Mouse (Mus musculus) stomach, embryonic 15.5 days (tissue): ENCODE data around the gene Brca1. TPM values are rescaled to one million over a fixed set of nuclear protein-coding genes. Genes with fewer than 3 reads are reported as not detected.

ENCODE experiments used
- ATAC-seq: fragments of 200-750 bp; cut with Nextera tagmentation; 2 replicates; pipeline ENCODE4 v1.8.0; 2017; ENCODE audit warnings: low read depth, moderate number of reproducible peaks, moderate TSS enrichment; ENCODE audit not compliant: insufficient read depth, low FRiP score
- H3K27ac ChIP-seq: fragments of 300-500 bp; sonication (generic); 2 replicates; pipeline ENCODE4 v1.5.1; 2015; ENCODE audit warnings: mild to moderate bottlenecking, inconsistent platforms
- H3K27me3 ChIP-seq: fragments of 300-500 bp; sonication (generic); replicated peaks from 2 replicates; pipeline ENCODE4 v1.6.1; 2015; ENCODE audit warnings: inconsistent platforms
- H3K36me3 ChIP-seq: fragments of 300-500 bp; sonication (generic); 2 replicates; pipeline ENCODE4 v1.6.1; 2015; ENCODE audit warnings: inconsistent platforms
- H3K4me1 ChIP-seq: fragments of 300-500 bp; sonication (generic); 2 replicates; pipeline ENCODE4 v1.6.1; 2015; ENCODE audit warnings: inconsistent platforms
- H3K4me2 ChIP-seq: fragments of 300-500 bp; sonication (generic); 2 replicates; pipeline ENCODE4 v1.6.1; 2015; ENCODE audit warnings: mild to moderate bottlenecking, inconsistent platforms
- H3K4me3 ChIP-seq: fragments of 300-500 bp; sonication (generic); replicated peaks from 2 replicates; pipeline ENCODE4 v1.5.1; 2015; ENCODE audit warnings: inconsistent platforms
- H3K9ac ChIP-seq: fragments of 300-500 bp; sonication (generic); 2 replicates; pipeline ENCODE4 v1.6.1; 2015; ENCODE audit warnings: inconsistent platforms
- H3K9me3 ChIP-seq: fragments of 300-500 bp; sonication (generic); 2 replicates; pipeline ENCODE4 v1.6.1; 2016; ENCODE audit warnings: inconsistent platforms
- WGBS: fragments of 180-500 bp; shearing (Covaris S2); methylation state at CpG from one replicate; pipeline ENCODE4 v1.1.7; 2015; 5-methylcytosine and 5-hydroxymethylcytosine counted together
- polyA plus RNA-seq: library from polyadenylated mRNA; unstranded; fragments of >200 nt; fragmentation: Nextera tagmentation; extraction: Ambion mirVana; gene quantifications from 2 replicates; pipeline ENCODE4 v1.2.1, GENCODE M21; 2015

The Brca1 gene
- polyA plus RNA-seq, 1 experiment from 2014 or later = 11.8 TPM

GRCm38 (mm10) chr11:101581081-101581764 is 29.5 kb upstream of the Brca1 start:
- peaks cover 23% of the 10 kb centered on the region for H3K36me3 ChIP-seq
- H3K4me2 ChIP-seq = no peak overlapping the region
- no peak for ATAC-seq
- no peak overlapping the region for H3K27ac ChIP-seq
- peaks cover 5% of the 10 kb centered on the region; the same call in 1 of the 2 replicates for H3K4me1 ChIP-seq
- H3K9ac ChIP-seq = no peak overlapping the region
- no peaks in the 10 kb centered on the region for H3K27me3 ChIP-seq
- H3K4me3 ChIP-seq = no peak overlapping the region
- H3K9me3 ChIP-seq = no peaks in the 10 kb centered on the region
- 65% methylated on average over 6 of the region's 6 CpGs for WGBS

- Histone ChIP-seq H3K4me3 (no peak overlapping the region), H3K9ac (no peak overlapping the region), H3K4me2 (no peak overlapping the region), H3K27ac (no peak overlapping the region), H3K9me3 (no peaks in the 10 kb centered on the region), H3K27me3 (no peaks in the 10 kb centered on the region), H3K4me1 (no peaks in the 10 kb centered on the region), H3K36me3 (peaks cover 62% of the 10 kb centered on the region)
- no peak for ATAC-seq
- WGBS = 70% methylated on average over 6 of the region's 6 CpGs
Observed at GRCm38 (mm10) chr11:101576116-101576515, 24.4 kb upstream of the Brca1 start.

- Histone ChIP-seq H3K27me3 (no peaks in the 10 kb centered on the region), H3K27ac (no peak overlapping the region), H3K4me3 (no peak overlapping the region), H3K4me1 (no peaks in the 10 kb centered on the region), H3K4me2 (no peak overlapping the region), H3K36me3 (peaks cover 76% of the 10 kb centered on the region), H3K9ac (no peak overlapping the region), H3K9me3 (no peaks in the 10 kb centered on the region)
- WGBS = 79% methylated on average over 3 of the region's 3 CpGs
- no peak for ATAC-seq
Observed at GRCm38 (mm10) chr11:101568421-101568820, 16.7 kb upstream of the Brca1 start.

- ATAC-seq = no peak
- Histone ChIP-seq H3K9me3 (no peaks in the 10 kb centered on the region), H3K4me3 (no peak overlapping the region), H3K4me1 (no peaks in the 10 kb centered on the region), H3K27ac (no peak overlapping the region), H3K4me2 (no peak overlapping the region), H3K9ac (no peak overlapping the region), H3K27me3 (no peaks in the 10 kb centered on the region), H3K36me3 (peaks cover 43% of the 10 kb centered on the region)
- WGBS = 41% methylated on average over 5 of the region's 5 CpGs
Observed at GRCm38 (mm10) chr11:101562391-101562790, 10.6 kb upstream of the Brca1 start.

- H3K27ac ChIP-seq = no peak overlapping the region
- no peak for ATAC-seq
- H3K4me2 ChIP-seq = no peak overlapping the region
- no peak overlapping the region for H3K4me3 ChIP-seq
- peaks cover 21% of the 10 kb centered on the region for H3K36me3 ChIP-seq
- H3K9me3 ChIP-seq = no peaks in the 10 kb centered on the region
- 0 out of 2 replicates have a peak, but pooled peaks cover 12% of the 10 kb centered on the region for H3K4me1 ChIP-seq
- WGBS = 75% methylated on average over 2 of the region's 2 CpGs
- H3K9ac ChIP-seq = no peak overlapping the region
- H3K27me3 ChIP-seq = no peaks in the 10 kb centered on the region
Observed at GRCm38 (mm10) chr11:101556954-101557353, 5.2 kb upstream of the Brca1 start.

- Histone ChIP-seq H3K4me1 (0 out of 2 replicates have a peak, but pooled peaks cover 12% of the 10 kb centered on the region), H3K27ac (no peak overlapping the region), H3K4me3 (no peak overlapping the region), H3K27me3 (no peaks in the 10 kb centered on the region), H3K36me3 (peaks cover 21% of the 10 kb centered on the region), H3K9me3 (no peaks in the 10 kb centered on the region), H3K9ac (no peak overlapping the region), H3K4me2 (no peak overlapping the region)
- ATAC-seq = no peak
- 89% methylated on average over 7 of the region's 7 CpGs for WGBS
Observed at GRCm38 (mm10) chr11:101556541-101556940, 4.8 kb upstream of the Brca1 start.

- Histone ChIP-seq H3K27me3 (no peaks in the 10 kb centered on the region), H3K9ac (peak overlapping the region; percentile 62; the same call in 1 of the 2 replicates), H3K9me3 (no peaks in the 10 kb centered on the region), H3K4me1 (peaks cover 21% of the 10 kb centered on the region), H3K4me2 (peak overlapping the region; percentile 66), H3K27ac (peak overlapping the region; percentile 82), H3K4me3 (peak overlapping the region; percentile 78), H3K36me3 (peaks cover 5% of the 10 kb centered on the region; the same call in 1 of the 2 replicates)
- WGBS = 12% methylated on average over 8 of the region's 8 CpGs
- no peak for ATAC-seq
Observed at GRCm38 (mm10) chr11:101553354-101553930, 1.7 kb upstream of the Brca1 start.

- 0 out of 2 replicates have a peak, but pooled peaks cover 5% of the 10 kb centered on the region for H3K36me3 ChIP-seq
- peak overlapping the region; percentile 66 for H3K4me2 ChIP-seq
- WGBS = under 1% methylated on average over 37 of the region's 37 CpGs
- H3K9ac ChIP-seq = peak overlapping the region; percentile 62
- peak overlapping the region; percentile 78 for H3K4me3 ChIP-seq
- no peaks in the 10 kb centered on the region for H3K27me3 ChIP-seq
- H3K9me3 ChIP-seq = no peaks in the 10 kb centered on the region
- peak; percentile 97 for ATAC-seq
- peak overlapping the region; percentile 95 for H3K27ac ChIP-seq
- H3K4me1 ChIP-seq = peaks cover 21% of the 10 kb centered on the region
Observed at GRCm38 (mm10) chr11:101552476-101553300, 933 bp upstream of the Brca1 start.

- Histone ChIP-seq H3K27me3 (no peaks in the 10 kb centered on the region), H3K4me3 (no peak overlapping the region), H3K9ac (no peak overlapping the region), H3K4me1 (peaks cover 11% of the 10 kb centered on the region), H3K36me3 (no peaks in the 10 kb centered on the region), H3K27ac (no peak overlapping the region), H3K4me2 (no peak overlapping the region), H3K9me3 (no peaks in the 10 kb centered on the region)
- ATAC-seq = no peak
Observed at GRCm38 (mm10) chr11:101548526-101548925, 3.2 kb downstream of the Brca1 start.

- no peak for ATAC-seq
- no peaks in the 10 kb centered on the region for H3K4me1 ChIP-seq
- H3K4me2 ChIP-seq = no peak overlapping the region
- H3K4me3 ChIP-seq = no peak overlapping the region
- no peaks in the 10 kb centered on the region for H3K27me3 ChIP-seq
- WGBS = 53% methylated on average over 1 of the region's 1 CpGs
- no peak overlapping the region for H3K9ac ChIP-seq
- H3K27ac ChIP-seq = no peak overlapping the region
- H3K36me3 ChIP-seq = no peaks in the 10 kb centered on the region
- H3K9me3 ChIP-seq = no peaks in the 10 kb centered on the region
Observed at GRCm38 (mm10) chr11:101544132-101544531, 7.6 kb downstream of the Brca1 start.

GRCm38 (mm10) chr11:101543533-101543932 is 8.2 kb downstream of the Brca1 start:
- no peaks in the 10 kb centered on the region for H3K36me3 ChIP-seq
- no peak overlapping the region for H3K4me3 ChIP-seq
- H3K27me3 ChIP-seq = no peaks in the 10 kb centered on the region
- H3K27ac ChIP-seq = no peak overlapping the region
- no peak overlapping the region for H3K4me2 ChIP-seq
- H3K9me3 ChIP-seq = no peaks in the 10 kb centered on the region
- 82% methylated on average over 9 of the region's 9 CpGs for WGBS
- no peaks in the 10 kb centered on the region for H3K4me1 ChIP-seq
- no peak for ATAC-seq
- no peak overlapping the region for H3K9ac ChIP-seq

- no peaks in the 10 kb centered on the region for H3K27me3 ChIP-seq
- H3K4me1 ChIP-seq = no peaks in the 10 kb centered on the region
- no peak overlapping the region for H3K4me2 ChIP-seq
- ATAC-seq = no peak
- WGBS = 85% methylated on average over 4 of the region's 4 CpGs
- no peak overlapping the region for H3K9ac ChIP-seq
- no peak overlapping the region for H3K27ac ChIP-seq
- H3K4me3 ChIP-seq = no peak overlapping the region
- no peaks in the 10 kb centered on the region for H3K9me3 ChIP-seq
- H3K36me3 ChIP-seq = peaks cover 8% of the 10 kb centered on the region; the same call in 1 of the 2 replicates
Observed at GRCm38 (mm10) chr11:101526686-101527085, 25.1 kb downstream of the Brca1 start.
